Mouse (Mus musculus): Measurements from ENCODE around the gene Ggt1. TPM values are rescaled to one million over a fixed set of nuclear protein-coding genes. Genes with fewer than 3 reads are reported as not detected.

Ggt1 gene
- polyA plus RNA-seq, 1 experiment from 2014 or later, result 1.9 TPM

DNA sequence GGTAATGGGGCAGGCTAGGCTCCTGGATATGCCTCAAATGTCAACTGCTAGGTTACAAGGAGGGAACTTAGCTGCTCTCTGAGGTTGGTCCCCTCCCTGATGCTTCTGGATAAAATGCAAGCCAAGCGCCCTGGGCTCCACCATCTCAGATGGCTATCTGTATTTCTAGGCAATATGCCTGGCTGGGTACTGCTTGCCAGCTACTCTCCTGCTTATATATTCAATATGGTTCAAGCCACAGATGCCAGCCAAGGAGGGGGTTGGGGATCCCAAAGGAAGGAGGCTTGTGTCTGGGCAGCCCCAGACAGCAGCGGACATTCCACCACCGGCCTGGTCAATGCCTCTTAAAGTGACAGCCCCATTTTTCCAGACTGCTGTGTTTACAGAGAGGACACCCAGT, 2.9 kb upstream of the Ggt1 start:
- peaks cover 28% of the 10 kb centered on the region for H3K27me3 ChIP-seq (ENCODE audit: insufficient read depth, low read length)
- no peak overlapping the region for H3K4me3 ChIP-seq (ENCODE audit: low read depth, low read length)
- DNase-seq, result peak; percentile 24
- no peak overlapping the region for H3K9ac ChIP-seq
- no peak overlapping the region for H3K27ac ChIP-seq (ENCODE audit: low read depth)
- 28% methylated on average over 3 of the region's 3 CpGs for WGBS
- peaks cover 11% of the 10 kb centered on the region for H3K4me1 ChIP-seq (ENCODE audit: insufficient read depth)
- TF ChIP-seq CTCF (IDR thresholded peaks at IDR 0.05; ENCODE audit: low read depth), result no peak
- no peak for ATAC-seq (ENCODE audit: insufficient read depth)
- no peaks in the 10 kb centered on the region for H3K9me3 ChIP-seq (ENCODE audit: low read depth, low read length)
- H3K36me3 ChIP-seq (ENCODE audit: insufficient read depth), result no peaks in the 10 kb centered on the region
- no peak overlapping the region for H3K4me2 ChIP-seq

DNA sequence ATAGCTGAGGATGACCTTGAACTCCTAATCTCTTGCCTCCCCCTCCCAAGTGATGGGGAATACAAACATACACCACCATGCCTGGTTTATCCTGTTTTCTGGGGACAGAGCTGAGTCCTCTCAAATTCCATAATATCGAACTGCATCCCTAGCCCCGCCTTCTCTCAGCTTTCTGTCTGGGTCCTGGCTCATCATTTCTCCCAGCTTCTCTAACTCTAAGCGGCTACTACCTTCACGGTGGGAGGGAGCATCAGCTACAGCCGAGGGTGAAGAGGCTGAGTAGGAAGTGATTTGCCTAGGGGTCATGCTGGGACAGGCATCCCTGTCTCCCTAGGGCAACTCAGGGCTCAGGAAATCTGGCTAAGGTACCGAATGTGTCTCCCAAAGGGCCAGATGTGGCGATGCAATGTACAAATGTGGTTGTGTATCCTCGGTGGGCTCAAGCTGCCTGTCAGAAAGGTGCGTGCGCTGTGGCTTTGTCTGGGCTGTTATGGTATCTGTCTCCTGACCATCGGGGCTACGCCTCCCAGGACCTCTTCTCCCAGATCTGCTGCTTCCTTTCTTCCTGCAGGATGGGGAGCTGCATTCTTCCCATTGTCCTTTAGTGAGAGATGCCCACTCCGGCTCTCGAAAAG, 2.2 kb upstream of the Ggt1 start:
- Histone ChIP-seq H3K4me1 (ENCODE audit: insufficient read depth) (peaks cover 11% of the 10 kb centered on the region), H3K4me3 (ENCODE audit: low read depth, low read length) (peak overlapping the region; percentile 56), H3K4me2 (peak overlapping the region; percentile 99), H3K36me3 (ENCODE audit: insufficient read depth) (no peaks in the 10 kb centered on the region), H3K9me3 (ENCODE audit: low read depth, low read length) (no peaks in the 10 kb centered on the region), H3K9ac (peak overlapping the region; percentile 59; the same call in 1 of the 2 replicates), H3K27ac (ENCODE audit: low read depth) (no peak overlapping the region), H3K27me3 (ENCODE audit: insufficient read depth, low read length) (peaks cover 28% of the 10 kb centered on the region)
- WGBS, result 6% methylated on average over 14 of the region's 14 CpGs
- no peak for ATAC-seq (ENCODE audit: insufficient read depth)
- TF ChIP-seq CTCF (IDR thresholded peaks at IDR 0.05; ENCODE audit: low read depth), result no peak
- peak; percentile 15 for DNase-seq

DNA sequence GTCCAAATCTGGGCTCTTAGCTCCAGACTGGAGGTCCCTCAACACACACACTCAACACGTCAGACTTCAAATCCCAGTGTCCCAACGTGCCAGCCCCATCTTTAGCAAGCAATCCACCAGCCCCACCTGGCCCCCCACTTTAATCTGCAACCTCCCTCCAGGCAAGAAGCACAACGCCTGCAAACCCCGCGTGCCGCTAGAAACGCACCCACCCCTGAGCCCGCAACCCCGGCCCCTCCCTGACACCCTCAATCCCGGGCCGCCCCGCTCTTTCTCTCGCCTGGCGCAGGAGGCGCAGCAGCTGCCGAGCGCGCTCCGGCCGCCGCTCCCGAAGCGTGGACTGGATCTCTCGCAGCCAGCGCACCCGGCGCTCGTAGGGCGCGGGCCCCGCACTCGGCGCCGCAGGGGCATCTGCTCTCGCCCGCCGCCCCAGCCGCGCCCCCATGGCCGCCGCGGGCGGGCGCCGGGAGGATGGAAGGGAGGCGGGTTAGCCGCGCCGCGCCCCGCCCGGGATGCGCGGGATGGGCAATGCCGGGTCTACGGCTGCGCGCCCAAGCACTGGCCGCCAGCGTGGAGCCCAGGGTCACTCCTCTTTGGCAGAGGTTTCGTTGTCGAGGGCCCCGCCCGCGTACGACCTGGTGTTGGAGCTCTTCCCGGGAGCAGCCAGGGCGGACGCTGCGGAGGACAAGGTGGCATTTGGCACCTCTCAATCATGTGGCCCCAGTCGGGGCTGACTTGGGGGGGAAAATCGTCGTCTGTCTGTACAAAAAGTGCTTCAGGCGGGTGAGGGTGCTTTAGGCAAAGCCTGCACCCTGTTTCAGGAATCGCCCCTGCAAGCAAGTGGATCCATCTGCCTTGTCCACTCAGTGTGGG, 1.5 kb upstream of the Ggt1 start, which contains the start of gene Lrrc75b:
TSS of gene Lrrc75b (minus strand) at position 655 of the 873 bp plus-strand sequence.
- H3K4me1 ChIP-seq (ENCODE audit: insufficient read depth), result peaks cover 11% of the 10 kb centered on the region
- H3K9me3 ChIP-seq (ENCODE audit: low read depth, low read length), result no peaks in the 10 kb centered on the region
- no peaks in the 10 kb centered on the region for H3K36me3 ChIP-seq (ENCODE audit: insufficient read depth)
- H3K4me3 ChIP-seq (ENCODE audit: low read depth, low read length), result peak within 1 kb of the TSS; percentile 56
- H3K27me3 ChIP-seq (ENCODE audit: insufficient read depth, low read length), result peaks cover 28% of the 10 kb centered on the region
- peak within 1 kb of the TSS; percentile 59 for H3K9ac ChIP-seq
- peak; percentile 60 for DNase-seq
- under 1% methylated on average over 72 of the region's 75 CpGs for WGBS
- peak within 1 kb of the TSS; percentile 99 for H3K4me2 ChIP-seq
- no peak within 1 kb of the TSS for H3K27ac ChIP-seq (ENCODE audit: low read depth)
- no peak for TF ChIP-seq CTCF (IDR thresholded peaks at IDR 0.05; ENCODE audit: low read depth)
- ATAC-seq (ENCODE audit: insufficient read depth), result peak; percentile 52

DNA sequence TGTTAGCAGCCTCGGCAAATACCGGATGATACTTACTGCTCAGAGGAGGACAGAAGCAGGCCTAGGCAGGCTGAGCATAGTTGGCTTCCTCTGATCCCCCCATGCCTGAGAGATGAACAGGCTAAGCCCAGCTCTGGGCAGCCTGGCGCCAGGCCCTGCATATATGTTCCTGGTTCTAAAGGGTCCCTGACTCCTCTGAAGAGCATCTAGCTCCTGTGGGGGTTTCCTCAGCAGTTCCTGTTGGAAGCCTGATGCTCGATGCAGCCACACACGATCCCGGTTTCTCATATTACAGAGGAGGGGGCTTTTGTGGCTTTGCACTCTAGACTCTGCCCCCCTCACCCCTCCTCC, 880 bp upstream of the Ggt1 start:
- H3K27ac ChIP-seq (ENCODE audit: low read depth), result no peak overlapping the region
- peak overlapping the region; percentile 59; the same call in 1 of the 2 replicates for H3K9ac ChIP-seq
- WGBS, result 10% methylated on average over 6 of the region's 6 CpGs
- DNase-seq (no peak), ATAC-seq (ENCODE audit: insufficient read depth) (peak; percentile 41; the same call in 1 of the 2 replicates)
- H3K4me3 ChIP-seq (ENCODE audit: low read depth, low read length), result peak overlapping the region; percentile 56
- H3K27me3 ChIP-seq (ENCODE audit: insufficient read depth, low read length), result peaks cover 28% of the 10 kb centered on the region
- no peaks in the 10 kb centered on the region for H3K36me3 ChIP-seq (ENCODE audit: insufficient read depth)
- peaks cover 11% of the 10 kb centered on the region for H3K4me1 ChIP-seq (ENCODE audit: insufficient read depth)
- no peaks in the 10 kb centered on the region for H3K9me3 ChIP-seq (ENCODE audit: low read depth, low read length)
- H3K4me2 ChIP-seq, result peak overlapping the region; percentile 99
- TF ChIP-seq CTCF (IDR thresholded peaks at IDR 0.05; ENCODE audit: low read depth), result no peak

DNA sequence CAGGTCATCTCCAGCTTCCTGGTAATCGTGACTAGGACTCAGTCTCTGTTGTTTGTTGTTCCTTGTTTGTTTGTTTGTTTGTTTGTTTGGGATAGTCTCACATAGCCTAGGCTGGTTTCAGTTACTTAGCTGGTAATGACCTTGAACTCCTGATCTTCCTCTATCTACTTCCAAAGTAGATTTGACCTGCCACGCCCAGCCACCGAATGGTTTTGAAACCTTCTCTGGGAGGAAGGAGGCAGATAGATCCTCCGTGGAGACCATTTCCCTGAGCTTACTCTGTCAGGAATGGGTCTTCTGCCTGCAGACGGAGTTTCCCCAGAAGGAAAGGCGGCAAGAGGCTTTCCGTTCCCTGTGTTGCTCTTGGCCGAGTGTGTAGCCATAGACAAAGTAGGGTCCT, 1.2 kb downstream of the Ggt1 start:
- no peak overlapping the region for H3K9ac ChIP-seq
- no peak for TF ChIP-seq CTCF (IDR thresholded peaks at IDR 0.05; ENCODE audit: low read depth)
- peaks cover 28% of the 10 kb centered on the region for H3K27me3 ChIP-seq (ENCODE audit: insufficient read depth, low read length)
- no peak overlapping the region for H3K4me3 ChIP-seq (ENCODE audit: low read depth, low read length)
- H3K4me2 ChIP-seq, result no peak overlapping the region
- no peak for DNase-seq
- H3K36me3 ChIP-seq (ENCODE audit: insufficient read depth), result no peaks in the 10 kb centered on the region
- ATAC-seq (ENCODE audit: insufficient read depth), result no peak
- peaks cover 4% of the 10 kb centered on the region; the same call in 1 of the 2 replicates for H3K4me1 ChIP-seq (ENCODE audit: insufficient read depth)
- 77% methylated on average over 8 of the region's 8 CpGs for WGBS
- no peaks in the 10 kb centered on the region for H3K9me3 ChIP-seq (ENCODE audit: low read depth, low read length)
- no peak overlapping the region for H3K27ac ChIP-seq (ENCODE audit: low read depth)

DNA sequence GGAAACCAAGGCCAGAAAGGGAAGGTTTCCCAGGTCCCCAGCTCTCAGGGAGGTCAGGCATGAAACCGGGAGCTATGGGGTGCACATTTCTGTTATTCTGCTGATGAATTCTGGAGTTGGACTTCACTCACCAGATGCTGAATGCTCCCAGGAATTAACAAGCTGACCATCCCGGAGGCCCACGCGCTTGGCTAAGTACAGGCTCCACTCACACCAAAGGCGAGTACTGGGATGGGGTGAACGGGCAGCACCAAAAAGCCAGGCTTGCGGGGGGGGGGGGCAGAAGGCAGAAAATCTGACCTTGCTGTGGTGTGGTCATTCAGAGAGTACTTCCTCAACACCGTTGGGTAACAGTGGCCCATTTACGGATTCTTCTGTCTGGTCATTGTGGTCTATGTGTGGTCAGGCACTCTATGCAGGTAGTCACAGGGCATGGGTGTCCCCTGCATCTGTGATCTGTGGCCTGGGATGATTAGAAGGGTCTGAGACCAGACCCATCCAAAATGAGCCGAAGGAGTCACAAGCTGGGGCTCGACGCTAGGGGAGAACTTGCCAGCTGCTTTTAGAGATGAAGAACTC, 3.4 kb downstream of the Ggt1 start:
- TF ChIP-seq CTCF (IDR thresholded peaks at IDR 0.05; ENCODE audit: low read depth), result no peak
- peaks cover 20% of the 10 kb centered on the region for H3K27me3 ChIP-seq (ENCODE audit: insufficient read depth, low read length)
- ATAC-seq (ENCODE audit: insufficient read depth) (no peak), DNase-seq (no peak)
- no peaks in the 10 kb centered on the region for H3K36me3 ChIP-seq (ENCODE audit: insufficient read depth)
- no peak overlapping the region for H3K27ac ChIP-seq (ENCODE audit: low read depth)
- H3K4me2 ChIP-seq, result no peak overlapping the region
- H3K4me1 ChIP-seq (ENCODE audit: insufficient read depth), result peaks cover 4% of the 10 kb centered on the region; the same call in 1 of the 2 replicates
- no peak overlapping the region for H3K4me3 ChIP-seq (ENCODE audit: low read depth, low read length)
- WGBS, result 81% methylated on average over 12 of the region's 12 CpGs
- no peak overlapping the region for H3K9ac ChIP-seq
- no peaks in the 10 kb centered on the region for H3K9me3 ChIP-seq (ENCODE audit: low read depth, low read length)

DNA sequence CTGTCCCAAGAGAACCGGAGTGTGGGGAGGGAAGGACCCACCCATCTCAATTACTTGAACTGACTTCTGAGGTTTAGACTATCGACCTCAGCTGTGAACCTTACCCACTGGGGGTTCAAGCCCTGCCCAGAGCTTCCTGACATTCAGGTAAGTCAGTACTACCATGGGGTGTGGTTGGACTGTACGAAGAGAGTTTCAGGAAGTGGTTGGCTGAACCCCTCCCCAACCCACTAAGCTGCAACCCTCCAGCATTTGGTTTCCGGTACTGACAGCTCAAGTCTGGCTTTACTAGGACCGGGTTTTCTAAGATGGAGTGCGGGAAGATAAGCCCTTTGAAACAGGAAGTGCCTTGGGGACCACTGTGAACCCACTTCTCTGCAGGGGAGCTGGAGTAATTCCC, 4.0 kb downstream of the Ggt1 start:
- ATAC-seq (ENCODE audit: insufficient read depth), result no peak
- peaks cover under 1% of the 10 kb centered on the region; the same call in 1 of the 2 replicates for H3K4me1 ChIP-seq (ENCODE audit: insufficient read depth)
- peaks cover 14% of the 10 kb centered on the region for H3K27me3 ChIP-seq (ENCODE audit: insufficient read depth, low read length)
- no peak for DNase-seq
- H3K36me3 ChIP-seq (ENCODE audit: insufficient read depth), result no peaks in the 10 kb centered on the region
- TF ChIP-seq CTCF (IDR thresholded peaks at IDR 0.05; ENCODE audit: low read depth), result no peak
- no peaks in the 10 kb centered on the region for H3K9me3 ChIP-seq (ENCODE audit: low read depth, low read length)
- no peak overlapping the region for H3K4me2 ChIP-seq
- H3K27ac ChIP-seq (ENCODE audit: low read depth), result no peak overlapping the region
- no peak overlapping the region for H3K9ac ChIP-seq
- no peak overlapping the region for H3K4me3 ChIP-seq (ENCODE audit: low read depth, low read length)
- 57% methylated on average over 6 of the region's 6 CpGs for WGBS

Measured in lung, embryonic 14.5 days (tissue).